Mouse (Mus musculus): Measurements from ENCODE around the gene Ldb1. TPM values are rescaled to one million over a fixed set of nuclear protein-coding genes. Genes with fewer than 3 reads are reported as not detected.

The Ldb1 gene
- polyA plus RNA-seq, 1 experiment from 2014 or later, result 95.0 TPM

- Histone ChIP-seq H3K9me3 (peaks cover 5% of the 10 kb centered on the region; the same call in 1 of the 2 replicates), H3K36me3 (replicated peaks) (peaks cover 84% of the 10 kb centered on the region), H3K4me3 (no peak overlapping the region), H3K4me1 (peaks cover 23% of the 10 kb centered on the region), H3K27me3 (replicated peaks; ENCODE audit: low read depth, poor library complexity, severe bottlenecking) (no peaks in the 10 kb centered on the region), H3K27ac (replicated peaks) (no peak overlapping the region)
- WGBS, result 91% methylated on average over 26 of the region's 26 CpGs
- no peak for DNase-seq (ENCODE audit: low spot score)
Measured at GRCm38 (mm10) chr19:46032731-46033510, 12.1 kb downstream of the Ldb1 start.

GRCm38 (mm10) chr19:46031689-46032432 is 13.2 kb downstream of the Ldb1 start:
- DNase-seq (ENCODE audit: low spot score), result no peak
- Histone ChIP-seq H3K4me1 (peaks cover 17% of the 10 kb centered on the region), H3K9me3 (peaks cover 5% of the 10 kb centered on the region; the same call in 1 of the 2 replicates), H3K4me3 (no peak overlapping the region; the same call in 1 of the 2 replicates), H3K27ac (replicated peaks) (no peak overlapping the region), H3K27me3 (replicated peaks; ENCODE audit: low read depth, poor library complexity, severe bottlenecking) (no peaks in the 10 kb centered on the region), H3K36me3 (replicated peaks) (peaks cover 78% of the 10 kb centered on the region)
- WGBS, result 81% methylated on average over 9 of the region's 9 CpGs

DNA sequence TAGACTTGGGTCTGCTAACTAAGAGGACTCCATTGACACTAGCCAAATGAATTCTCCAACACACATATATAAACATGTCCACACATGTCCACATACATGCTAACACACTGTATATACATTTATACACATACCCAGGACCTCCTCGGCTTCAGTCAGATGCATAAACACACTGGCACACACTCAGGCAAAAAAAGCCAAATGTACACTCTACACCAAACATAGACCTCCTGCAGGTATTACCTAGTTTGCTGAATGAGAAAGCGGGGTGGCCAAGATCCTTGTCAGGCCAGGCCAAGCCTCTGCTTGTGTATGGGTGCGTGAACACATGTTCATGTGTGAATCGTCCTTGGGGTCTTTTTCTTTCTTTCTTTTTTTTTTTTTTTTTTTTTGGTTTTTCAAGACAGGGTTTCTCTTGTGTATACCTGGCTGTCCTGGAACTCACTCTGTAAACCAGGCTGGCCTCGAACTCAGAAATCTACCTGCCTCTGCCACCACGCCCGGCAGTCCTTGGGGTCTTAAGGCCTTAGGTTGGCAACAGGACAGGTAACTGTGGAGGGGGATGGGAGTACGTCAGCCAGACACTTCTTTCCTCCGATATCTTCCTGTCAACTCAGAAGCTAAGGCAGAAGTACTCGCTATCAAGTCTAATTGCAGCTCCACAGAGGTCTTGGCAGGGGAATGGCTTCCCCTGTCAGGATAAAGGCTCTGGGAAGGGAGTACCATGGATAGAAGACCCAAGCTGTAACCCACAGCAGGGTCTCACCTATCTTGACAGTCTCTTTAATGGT is 14.6 kb downstream of the Ldb1 start:
- H3K36me3 ChIP-seq (replicated peaks), result peaks cover 63% of the 10 kb centered on the region
- 96% methylated on average over 10 of the region's 10 CpGs for WGBS
- H3K9me3 ChIP-seq, result peaks cover 5% of the 10 kb centered on the region; the same call in 1 of the 2 replicates

DNA sequence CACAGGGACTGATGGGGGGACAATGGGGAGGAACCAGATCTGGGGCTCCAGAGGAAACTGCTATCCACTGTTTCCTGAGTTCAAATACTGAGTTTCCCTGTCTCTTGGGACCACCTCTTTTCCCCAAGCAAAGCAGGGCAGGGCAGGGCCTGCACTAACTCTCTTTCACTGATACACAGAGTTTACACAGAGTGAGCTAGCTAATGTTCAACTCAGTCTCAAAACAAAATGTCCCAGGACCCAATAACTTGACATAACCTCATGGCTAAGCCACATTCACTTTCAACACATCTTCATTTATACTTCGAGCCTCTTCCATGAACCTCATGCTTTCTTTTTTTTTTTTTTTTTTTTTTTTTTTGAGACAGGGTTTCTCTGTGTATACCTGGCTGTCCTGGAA is 15.4 kb downstream of the Ldb1 start:
- 92% methylated on average over 1 of the region's 1 CpGs for WGBS
- Histone ChIP-seq H3K27me3 (replicated peaks; ENCODE audit: low read depth, poor library complexity, severe bottlenecking) (no peaks in the 10 kb centered on the region), H3K4me3 (no peak overlapping the region)

More for the DNA sequence above, 14.6 kb downstream of the Ldb1 start:
- no peak overlapping the region for H3K4me3 ChIP-seq
- no peak overlapping the region for H3K27ac ChIP-seq (replicated peaks)
- no peak for DNase-seq (ENCODE audit: low spot score)
- H3K4me1 ChIP-seq, result peaks cover 7% of the 10 kb centered on the region; the same call in 1 of the 2 replicates
- no peaks in the 10 kb centered on the region for H3K27me3 ChIP-seq (replicated peaks; ENCODE audit: low read depth, poor library complexity, severe bottlenecking)

GRCm38 (mm10) chr19:46028747-46029320 is 16.2 kb downstream of the Ldb1 start:
- H3K9me3 ChIP-seq, result peaks cover 5% of the 10 kb centered on the region; the same call in 1 of the 2 replicates
- peaks cover 7% of the 10 kb centered on the region; the same call in 1 of the 2 replicates for H3K4me1 ChIP-seq
- no peak overlapping the region for H3K27ac ChIP-seq (replicated peaks)
- H3K4me3 ChIP-seq, result no peak overlapping the region
- peaks cover 48% of the 10 kb centered on the region for H3K36me3 ChIP-seq (replicated peaks)
- no peak for DNase-seq (ENCODE audit: low spot score)
- H3K27me3 ChIP-seq (replicated peaks; ENCODE audit: low read depth, poor library complexity, severe bottlenecking), result no peaks in the 10 kb centered on the region
- WGBS, result 71% methylated on average over 11 of the region's 11 CpGs

More for the DNA sequence above, 15.4 kb downstream of the Ldb1 start:
- H3K9me3 ChIP-seq, result peaks cover 5% of the 10 kb centered on the region; the same call in 1 of the 2 replicates
- no peak overlapping the region for H3K27ac ChIP-seq (replicated peaks)
- peaks cover 7% of the 10 kb centered on the region; the same call in 1 of the 2 replicates for H3K4me1 ChIP-seq
- H3K36me3 ChIP-seq (replicated peaks), result peaks cover 56% of the 10 kb centered on the region
- no peak for DNase-seq (ENCODE audit: low spot score)

DNA sequence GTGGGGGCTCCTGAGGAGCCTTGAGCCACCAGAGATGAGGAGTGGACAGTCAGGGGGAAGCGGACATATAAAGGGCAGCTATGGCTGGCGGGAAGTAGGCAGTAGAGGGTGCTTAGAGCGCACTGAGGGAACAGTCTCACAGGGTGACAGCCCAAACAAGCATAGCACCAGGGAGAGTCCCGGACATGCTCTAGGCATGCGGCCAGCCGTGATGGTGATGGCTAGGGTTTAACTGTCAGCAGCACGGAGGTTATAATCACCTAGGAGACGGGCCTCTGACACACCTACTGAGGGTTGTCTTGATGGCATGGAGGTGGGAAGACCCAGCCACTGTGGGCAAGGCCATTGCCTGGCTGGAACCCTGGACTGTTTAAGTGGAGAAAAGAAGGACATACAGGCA is 18.4 kb downstream of the Ldb1 start:
- peaks cover 5% of the 10 kb centered on the region; the same call in 1 of the 2 replicates for H3K4me1 ChIP-seq
- H3K36me3 ChIP-seq (replicated peaks), result peaks cover 25% of the 10 kb centered on the region
- H3K4me3 ChIP-seq, result no peak overlapping the region
- H3K27me3 ChIP-seq (replicated peaks; ENCODE audit: low read depth, poor library complexity, severe bottlenecking), result no peaks in the 10 kb centered on the region
- WGBS, result 69% methylated on average over 8 of the region's 8 CpGs
- no peak for DNase-seq (ENCODE audit: low spot score)
- no peak overlapping the region for H3K27ac ChIP-seq (replicated peaks)
- peaks cover 5% of the 10 kb centered on the region; the same call in 1 of the 2 replicates for H3K9me3 ChIP-seq

DNA sequence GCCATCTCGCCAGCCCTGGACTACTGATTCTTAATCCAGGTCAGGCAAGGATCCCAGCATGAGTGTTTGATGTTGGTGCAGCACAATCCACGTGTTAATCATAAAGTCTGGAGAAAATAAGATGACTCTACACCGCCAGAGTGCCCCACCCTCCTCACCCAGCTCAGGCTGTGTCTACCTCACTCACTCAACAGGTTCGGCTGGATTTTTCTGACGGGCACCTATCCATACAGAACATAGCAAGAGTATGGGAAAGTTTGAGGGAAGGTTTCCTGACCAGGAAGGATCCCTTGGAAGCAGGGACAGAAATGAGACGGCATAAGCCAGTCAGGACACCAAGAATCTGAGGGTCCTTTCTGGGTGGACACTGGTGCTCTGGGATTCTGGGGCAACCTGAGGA is 20.1 kb downstream of the Ldb1 start:
- Histone ChIP-seq H3K36me3 (replicated peaks) (peaks cover 10% of the 10 kb centered on the region), H3K4me3 (no peak overlapping the region), H3K9me3 (peaks cover 5% of the 10 kb centered on the region; the same call in 1 of the 2 replicates), H3K27me3 (replicated peaks; ENCODE audit: low read depth, poor library complexity, severe bottlenecking) (no peaks in the 10 kb centered on the region), H3K4me1 (peaks cover 5% of the 10 kb centered on the region; the same call in 1 of the 2 replicates), H3K27ac (replicated peaks) (no peak overlapping the region)
- WGBS, result 77% methylated on average over 6 of the region's 6 CpGs
- no peak for DNase-seq (ENCODE audit: low spot score)

- 77% methylated on average over 2 of the region's 2 CpGs for WGBS
- H3K4me3 ChIP-seq, result no peak overlapping the region
- no peak overlapping the region for H3K27ac ChIP-seq (replicated peaks)
- DNase-seq (ENCODE audit: low spot score), result no peak
- H3K36me3 ChIP-seq (replicated peaks), result no peaks in the 10 kb centered on the region
- H3K4me1 ChIP-seq, result no peaks in the 10 kb centered on the region
- no peaks in the 10 kb centered on the region for H3K9me3 ChIP-seq
- no peaks in the 10 kb centered on the region for H3K27me3 ChIP-seq (replicated peaks; ENCODE audit: low read depth, poor library complexity, severe bottlenecking)
Measured at GRCm38 (mm10) chr19:46016023-46016422, 29.0 kb downstream of the Ldb1 start.

DNA sequence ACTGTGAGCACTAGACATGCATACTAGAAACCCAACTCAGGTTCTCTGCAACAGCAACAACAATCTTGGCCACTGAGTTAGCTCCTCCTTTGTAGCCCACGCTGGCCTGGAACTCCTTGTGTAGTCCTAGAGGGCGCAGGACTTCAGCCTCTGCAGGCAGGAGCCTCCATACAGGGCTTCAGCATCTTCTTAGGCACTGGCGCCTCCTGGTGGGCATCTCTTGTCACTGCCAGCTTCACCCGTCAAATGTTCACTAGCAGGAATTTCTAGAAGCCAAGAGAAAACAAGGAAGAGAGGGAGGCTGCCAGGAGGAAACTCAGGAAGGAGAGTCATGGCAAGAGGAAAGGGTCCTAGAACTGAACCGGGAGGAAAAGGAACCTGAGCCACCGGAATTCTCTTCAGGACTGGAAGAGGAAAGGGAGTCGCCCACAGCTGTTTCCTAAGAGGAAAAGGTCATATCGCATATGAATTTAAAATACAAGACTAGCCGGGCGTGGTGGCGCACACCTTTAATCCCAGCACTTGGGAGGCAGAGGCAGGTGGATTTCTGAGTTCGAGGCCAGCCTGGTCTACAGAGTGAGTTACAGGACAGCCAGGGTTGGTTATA is 30.3 kb downstream of the Ldb1 start:
- H3K27me3 ChIP-seq (replicated peaks; ENCODE audit: low read depth, poor library complexity, severe bottlenecking), result no peaks in the 10 kb centered on the region
- peak; percentile 87 for DNase-seq (ENCODE audit: low spot score)
- 0 out of 2 replicates have a peak, but pooled peaks cover 3% of the 10 kb centered on the region for H3K9me3 ChIP-seq
- WGBS, result 39% methylated on average over 12 of the region's 12 CpGs
- no peak overlapping the region for H3K27ac ChIP-seq (replicated peaks)
- H3K4me3 ChIP-seq, result no peak overlapping the region
- no peaks in the 10 kb centered on the region for H3K4me1 ChIP-seq
- no peaks in the 10 kb centered on the region for H3K36me3 ChIP-seq (replicated peaks)

- peaks cover 23% of the 10 kb centered on the region for H3K27me3 ChIP-seq (replicated peaks; ENCODE audit: low read depth, poor library complexity, severe bottlenecking)
- H3K27ac ChIP-seq (replicated peaks), result no peak overlapping the region
- DNase-seq (ENCODE audit: low spot score), result no peak
- peaks cover 27% of the 10 kb centered on the region for H3K4me1 ChIP-seq
- WGBS, result 82% methylated on average over 7 of the region's 7 CpGs
- H3K36me3 ChIP-seq (replicated peaks), result peaks cover 13% of the 10 kb centered on the region; the same call in 1 of the 2 replicates
- no peaks in the 10 kb centered on the region for H3K9me3 ChIP-seq
- H3K4me3 ChIP-seq, result no peak overlapping the region
Measured at GRCm38 (mm10) chr19:46005680-46006079, 39.3 kb downstream of the Ldb1 start.

- 71% methylated on average over 17 of the region's 17 CpGs for WGBS
- Histone ChIP-seq H3K27ac (replicated peaks) (no peak overlapping the region), H3K36me3 (replicated peaks) (peaks cover 13% of the 10 kb centered on the region; the same call in 1 of the 2 replicates), H3K4me1 (peaks cover 27% of the 10 kb centered on the region), H3K4me3 (peak overlapping the region; percentile 81; the same call in 1 of the 2 replicates), H3K9me3 (no peaks in the 10 kb centered on the region), H3K27me3 (replicated peaks; ENCODE audit: low read depth, poor library complexity, severe bottlenecking) (peaks cover 23% of the 10 kb centered on the region)
- DNase-seq (ENCODE audit: low spot score), result no peak
Measured at GRCm38 (mm10) chr19:46004814-46005466, 40.1 kb downstream of the Ldb1 start.
